Mouse (Mus musculus) MEL (cell line): Measurements from ENCODE around the gene Gm12184. TPM values are rescaled to one million over a fixed set of nuclear protein-coding genes. Genes with fewer than 3 reads are reported as not detected.

ENCODE experiments used
- DNase-seq: peaks from one replicate; pipeline ENCODE4 v3.0.0; 2011; ENCODE audit warnings: low read depth, low spot score
- H3K27ac ChIP-seq: 2 replicates; pipeline ENCODE4 v1.5.1; 2012; ENCODE audit warnings: low read depth, mild to moderate bottlenecking, control low read depth, low read length, moderate library complexity; ENCODE audit not compliant: control insufficient read depth
- H3K27me3 ChIP-seq, 2 experiments: fragments of 150-350 bp in 1 of 2; sonication (generic) in 1 of 2; 2 replicates each; pipeline ENCODE4 v1.6.1; 2012; ENCODE audit warnings: low read length in 2 of 2, mild to moderate bottlenecking in 2 of 2, improper control_type of control experiment in 1 of 2, moderate library complexity in 1 of 2; ENCODE audit not compliant: insufficient read depth in 2 of 2, control insufficient read depth in 1 of 2
- H3K36me3 ChIP-seq, 2 experiments: 2 replicates each; pipeline ENCODE4 v1.6.1; 2012 to 2014; ENCODE audit warnings: low read length in 2 of 2, improper control_type of control experiment in 1 of 2, inconsistent platforms in 1 of 2, mild to moderate bottlenecking in 1 of 2; ENCODE audit not compliant: insufficient read depth in 2 of 2, control insufficient read depth in 1 of 2
- H3K4me1 ChIP-seq, 2 experiments: fragments of 150-350 bp in 1 of 2; sonication (generic) in 1 of 2; 2 replicates each; pipeline ENCODE4 v1.6.1; 2012; ENCODE audit warnings: low read length in 2 of 2, improper control_type of control experiment in 1 of 2, mild to moderate bottlenecking in 1 of 2; ENCODE audit not compliant: insufficient read depth in 2 of 2, control insufficient read depth in 1 of 2
- H3K4me3 ChIP-seq, 2 experiments: fragments of 150-350 bp in 1 of 2; sonication (generic) in 1 of 2; 2 replicates each; pipeline ENCODE4 v1.5.1; 2012; ENCODE audit warnings: low read depth in 2 of 2, low read length in 2 of 2, mild to moderate bottlenecking in 2 of 2, moderate library complexity in 2 of 2, control low read depth in 1 of 2, improper control_type of control experiment in 1 of 2; ENCODE audit not compliant: control insufficient read depth in 1 of 2, insufficient read depth in 1 of 2
- H3K79me2 ChIP-seq: 2 replicates; pipeline ENCODE4 v1.6.1; 2012; ENCODE audit warnings: mild to moderate bottlenecking, low read length, moderate library complexity; ENCODE audit not compliant: control insufficient read depth, poor library complexity, insufficient read depth
- H3K9ac ChIP-seq: 2 replicates; pipeline ENCODE4 v1.6.1; 2012; ENCODE audit warnings: low read depth, mild to moderate bottlenecking, control low read depth, low read length, moderate library complexity; ENCODE audit not compliant: control insufficient read depth, poor library complexity, severe bottlenecking
- H3K9me3 ChIP-seq: fragments of 150-350 bp; sonication (generic); replicated peaks from 2 replicates; pipeline ENCODE4 v1.6.1; 2012; ENCODE audit warnings: mild to moderate bottlenecking, low read length, improper control_type of control experiment, moderate library complexity; ENCODE audit not compliant: insufficient read depth
- BHLHE40 ChIP-seq: IDR thresholded peaks from 2 replicates; pipeline ENCODE4 v1.6.1; 2012; ENCODE audit warnings: low read depth, mild to moderate bottlenecking, inconsistent platforms, low read length, improper control_type of control experiment, borderline replicate concordance
- CHD1 ChIP-seq: IDR thresholded peaks from 2 replicates; pipeline ENCODE4 v1.6.1; 2012; ENCODE audit warnings: low read depth, mild to moderate bottlenecking, inconsistent platforms, low read length, improper control_type of control experiment
- CHD2 ChIP-seq: IDR thresholded peaks from 2 replicates; pipeline ENCODE4 v1.6.1; 2011; ENCODE audit warnings: low read length, improper control_type of control experiment
- CTCF ChIP-seq, 3 experiments: IDR thresholded peaks in 2 of 3; conservative IDR thresholded peaks in 1 of 3; 2 replicates each; pipeline ENCODE4 v1.5.1; 2011 to 2012; ENCODE audit warnings: low read length in 3 of 3, low read depth in 2 of 3, mild to moderate bottlenecking in 2 of 3, improper control_type of control experiment in 1 of 3, inconsistent platforms in 1 of 3, mixed read lengths in 1 of 3, moderate library complexity in 1 of 3; ENCODE audit not compliant: control insufficient read depth in 1 of 3, insufficient read depth in 1 of 3, poor library complexity in 1 of 3, severe bottlenecking in 1 of 3
- E2F4 ChIP-seq: IDR thresholded peaks from 2 replicates; pipeline ENCODE4 v1.6.1; 2011; ENCODE audit warnings: low read depth, low read length, improper control_type of control experiment, borderline replicate concordance
- ELF1 ChIP-seq: IDR thresholded peaks from 2 replicates; pipeline ENCODE4 v1.6.1; 2014; ENCODE audit warnings: low read depth, mild to moderate bottlenecking, inconsistent platforms, low read length, improper control_type of control experiment, moderate library complexity
- EP300 ChIP-seq, 2 experiments: IDR thresholded peaks; 2 replicates each; pipeline ENCODE4 v1.6.1; 2011; ENCODE audit warnings: improper control_type of control experiment in 2 of 2, low read length in 2 of 2, low read depth in 1 of 2, mild to moderate bottlenecking in 1 of 2
- ETS1 ChIP-seq: IDR thresholded peaks from 2 replicates; pipeline ENCODE4 v1.6.1; 2012; ENCODE audit warnings: low read depth, mild to moderate bottlenecking, inconsistent platforms, low read length, improper control_type of control experiment, moderate library complexity
- GABPA ChIP-seq: IDR thresholded peaks from 2 replicates; pipeline ENCODE4 v1.6.1; 2012; ENCODE audit warnings: low read depth, mild to moderate bottlenecking, inconsistent platforms, low read length, improper control_type of control experiment, moderate library complexity
- GATA1 ChIP-seq: IDR thresholded peaks from 2 replicates; pipeline ENCODE4 v1.6.1; 2011; ENCODE audit warnings: low read depth, low read length, improper control_type of control experiment
- HCFC1 ChIP-seq: IDR thresholded peaks from 2 replicates; pipeline ENCODE4 v1.6.1; 2012; ENCODE audit warnings: low read depth, mild to moderate bottlenecking, inconsistent platforms, low read length, improper control_type of control experiment, moderate library complexity
- JUND ChIP-seq: IDR thresholded peaks from 2 replicates; pipeline ENCODE4 v1.6.1; 2011; ENCODE audit warnings: low read depth, mild to moderate bottlenecking, improper control_type of control experiment, low read length
- KAT2A ChIP-seq: conservative IDR thresholded peaks from 2 replicates; pipeline ENCODE4 v1.6.1; 2012; ENCODE audit warnings: low read depth, low read length, improper control_type of control experiment, inconsistent platforms
- MAZ ChIP-seq: IDR thresholded peaks from 2 replicates; pipeline ENCODE4 v1.6.1; 2012; ENCODE audit warnings: low read depth, mild to moderate bottlenecking, inconsistent platforms, low read length, improper control_type of control experiment
- MXI1 ChIP-seq: IDR thresholded peaks from 2 replicates; pipeline ENCODE4 v1.6.1; 2011; ENCODE audit warnings: mild to moderate bottlenecking, low read depth, low read length, improper control_type of control experiment
- MYC ChIP-seq: IDR thresholded peaks from 2 replicates; pipeline ENCODE4 v1.6.1; 2011; ENCODE audit warnings: low read depth, mild to moderate bottlenecking, low read length, improper control_type of control experiment, moderate library complexity
- NELFE ChIP-seq: IDR thresholded peaks from 2 replicates; pipeline ENCODE4 v1.6.1; 2011; ENCODE audit warnings: low read depth, low read length, improper control_type of control experiment
- NRF1 ChIP-seq: IDR thresholded peaks from 2 replicates; pipeline ENCODE4 v1.6.1; 2014; ENCODE audit warnings: low read depth, mild to moderate bottlenecking, inconsistent platforms, low read length, improper control_type of control experiment, moderate library complexity; ENCODE audit not compliant: poor library complexity, insufficient read depth, severe bottlenecking
- POLR2A ChIP-seq, 2 experiments: IDR thresholded peaks; 2 replicates each; pipeline ENCODE4 v1.6.1; 2011 to 2012; ENCODE audit warnings: low read length in 2 of 2, mild to moderate bottlenecking in 2 of 2, control low read depth in 1 of 2, improper control_type of control experiment in 1 of 2, low read depth in 1 of 2, moderate library complexity in 1 of 2; ENCODE audit not compliant: control insufficient read depth in 1 of 2, insufficient read depth in 1 of 2, poor library complexity in 1 of 2
- POLR2AphosphoS2 ChIP-seq: IDR thresholded peaks from 2 replicates; pipeline ENCODE4 v1.6.1; 2011; ENCODE audit warnings: low read length, improper control_type of control experiment
- POLR2AphosphoS5 ChIP-seq: IDR thresholded peaks from 2 replicates; pipeline ENCODE4 v1.6.1; 2012; ENCODE audit warnings: low read depth, borderline replicate concordance, mild to moderate bottlenecking, inconsistent platforms, low read length, moderate library complexity, mixed read lengths
- RAD21 ChIP-seq: IDR thresholded peaks from 2 replicates; pipeline ENCODE4 v1.6.1; 2011; ENCODE audit warnings: mild to moderate bottlenecking, low read depth, low read length, improper control_type of control experiment
- RCOR1 ChIP-seq: IDR thresholded peaks from 2 replicates; pipeline ENCODE4 v1.6.1; 2012; ENCODE audit warnings: low read depth, mild to moderate bottlenecking, inconsistent platforms, low read length, improper control_type of control experiment
- SIN3A ChIP-seq: IDR thresholded peaks from 2 replicates; pipeline ENCODE4 v1.6.1; 2012; ENCODE audit warnings: low read length, improper control_type of control experiment, inconsistent platforms
- TCF12 ChIP-seq: IDR thresholded peaks from 2 replicates; pipeline ENCODE4 v1.6.1; 2014; ENCODE audit warnings: low read depth, mild to moderate bottlenecking, inconsistent platforms, low read length, improper control_type of control experiment, moderate library complexity
- UBTF ChIP-seq: IDR thresholded peaks from 2 replicates; pipeline ENCODE4 v1.6.1; 2012; ENCODE audit warnings: low read depth, mild to moderate bottlenecking, inconsistent platforms, low read length, improper control_type of control experiment, moderate library complexity, borderline replicate concordance; ENCODE audit not compliant: insufficient read depth
- USF1 ChIP-seq: IDR thresholded peaks from 2 replicates; pipeline ENCODE4 v1.6.1; 2014; ENCODE audit warnings: low read depth, mild to moderate bottlenecking, inconsistent platforms, low read length, improper control_type of control experiment, moderate library complexity
- USF2 ChIP-seq, 2 experiments: IDR thresholded peaks; 2 replicates each; pipeline ENCODE4 v1.6.1; 2011 to 2012; ENCODE audit warnings: improper control_type of control experiment in 2 of 2, low read length in 2 of 2, borderline replicate concordance in 1 of 2, inconsistent platforms in 1 of 2, low read depth in 1 of 2, mild to moderate bottlenecking in 1 of 2; ENCODE audit not compliant: insufficient read depth in 1 of 2
- ZC3H11A ChIP-seq: IDR thresholded peaks from 2 replicates; pipeline ENCODE4 v1.6.1; 2012; ENCODE audit warnings: low read depth, mild to moderate bottlenecking, inconsistent platforms, low read length, improper control_type of control experiment
- ZKSCAN1 ChIP-seq: IDR thresholded peaks from 2 replicates; pipeline ENCODE4 v1.6.1; 2012; ENCODE audit warnings: low read depth, mild to moderate bottlenecking, inconsistent platforms, low read length, improper control_type of control experiment, moderate library complexity
- ZMIZ1 ChIP-seq: IDR thresholded peaks from 2 replicates; pipeline ENCODE4 v1.6.1; 2012; ENCODE audit warnings: low read depth, mild to moderate bottlenecking, inconsistent platforms, low read length, improper control_type of control experiment, moderate library complexity
- polyA plus RNA-seq, 2 experiments: library from polyadenylated mRNA; stranded (reverse) in 1 of 2; unstranded in 1 of 2; fragments of >175 nt in 1 of 2; fragments of >200 nt in 1 of 2; gene quantifications; 2 replicates each; pipeline versions ENCODE4 v1.2.1 to v1.2.4; 2012; ENCODE audit warnings: low replicate concordance in 2 of 2, low read depth in 1 of 2; ENCODE audit not compliant: insufficient read length in 2 of 2, insufficient read depth in 1 of 2, missing spikeins in 1 of 2
- total RNA-seq: library from RNA; depleted of rRNA; stranded (reverse); fragments of 300-350 nt; gene quantifications from 2 replicates; pipeline ENCODE4 v1.2.3, GENCODE M21; 2012

The Gm12184 gene
- total and polyA plus RNA-seq, 3 experiments = 10.9 to 15.3 TPM; not detected in 1

- Histone ChIP-seq H3K36me3 (peaks cover 0 to 45% of the 10 kb centered on the region in 2 experiments; a peak in 2 of 4 replicates), H3K9ac (peak within 1 kb of the TSS; percentile 95), H3K9me3 (no peaks in the 10 kb centered on the region), H3K4me3 (peak within 1 kb of the TSS; percentile 86 to 97), H3K79me2 (peaks cover 28% of the 10 kb centered on the region), H3K27ac (peak within 1 kb of the TSS; percentile 96), H3K4me1 (peaks cover 14 to 41% of the 10 kb centered on the region in 2 experiments), H3K27me3 (no peaks in the 10 kb centered on the region)
- TF ChIP-seq JUND (no peak), USF1 (peak; percentile 63), CHD1 (peak; percentile 55; the same call in 1 of the 2 replicates), ETS1 (peak; percentile 60; the same call in 1 of the 2 replicates), CHD2 (no peak), ZMIZ1 (peak; percentile 69), EP300 (IDR thresholded peaks at IDR 0.05; ENCODE audit: low read depth in 1 of 2, low read length in 2 of 2) (peak in 1 of 2 experiments; percentile 53; a peak in 2 of 4 replicates), RCOR1 (no peak), ELF1 (peak; percentile 89), POLR2AphosphoS5 (peak; percentile 90), MXI1 (peak; percentile 90), MYC (peak; percentile 53; the same call in 1 of the 2 replicates), GATA1 (no peak), CTCF (IDR thresholded peaks at IDR 0.05 in 2 of 3, conservative IDR thresholded peaks at IDR 0.05 in 1 of 3; ENCODE audit: control insufficient read depth in 1 of 3, insufficient read depth in 1 of 3, low read depth in 2 of 3, low read length in 3 of 3, poor library complexity in 1 of 3, severe bottlenecking in 1 of 3) (no peak), RAD21 (no peak), BHLHE40 (no peak), POLR2AphosphoS2 (peak; percentile 79), KAT2A (peak; percentile 80), USF2 (IDR thresholded peaks at IDR 0.05; ENCODE audit: borderline replicate concordance in 1 of 2, insufficient read depth in 1 of 2, low read depth in 1 of 2, low read length in 2 of 2) (no peak), HCFC1 (peak; percentile 95), NELFE (peak; percentile 80), E2F4 (no peak), GABPA (peak; percentile 81; the same call in 1 of the 2 replicates), SIN3A (peak; percentile 91), TCF12 (peak; percentile 72), ZC3H11A (no peak), ZKSCAN1 (no peak), MAZ (peak; percentile 89), POLR2A (IDR thresholded peaks at IDR 0.05; ENCODE audit: control insufficient read depth in 1 of 2, insufficient read depth in 1 of 2, low read depth in 1 of 2, low read length in 2 of 2, poor library complexity in 1 of 2) (peak; percentile 85 to 87), UBTF (no peak), NRF1 (0 out of 2 replicates have a peak, but pooled peaks have one; percentile 23)
- peak; percentile 100 for DNase-seq
Observed at GRCm38 (mm10) chr11:48816800-48817665, 9.4 kb downstream of the Gm12184 start, which contains the start of gene Trim41. Gene Trim41 (minus strand): TSS chr11:48817353.
